Mouse (Mus musculus) heart, postnatal 0 days (tissue): ENCODE measurements around the gene Borcs6.

ENCODE experiments used
- CTCF ChIP-seq: IDR thresholded peaks from 2 replicates; pipeline ENCODE4 v1.5.1; 2016; ENCODE audit warnings: antibody characterized with exemption, control low read depth, low read depth
- EP300 ChIP-seq: IDR thresholded peaks from 2 replicates; pipeline ENCODE4 v1.6.1; 2016; ENCODE audit warnings: antibody characterized with exemption, low read depth

GRCm38 (mm10) chr11:69080102-69080854 is 20.8 kb downstream of the Borcs6 start:
- TF ChIP-seq CTCF (no peak), EP300 (no peak)
